Mouse (Mus musculus) ES-Bruce4 (cell line): Measurements from ENCODE around the gene Bet1l. TPM values are rescaled to one million over a fixed set of nuclear protein-coding genes. Genes with fewer than 3 reads are reported as not detected.
A peak's percentile ranks its signal among the peaks of the same experiment; 100 is the strongest.

Source experiments
- H3K27ac ChIP-seq: 2 replicates; pipeline ENCODE4 v1.5.1; 2012; ENCODE audit warnings: low read length, inconsistent platforms; ENCODE audit not compliant: insufficient read depth
- H3K27me3 ChIP-seq: 2 replicates; pipeline ENCODE4 v1.6.1; 2012; ENCODE audit warnings: mild to moderate bottlenecking, low read length, inconsistent platforms; ENCODE audit not compliant: control insufficient read depth, poor library complexity, insufficient read depth, severe bottlenecking
- H3K36me3 ChIP-seq: 2 replicates; pipeline ENCODE4 v1.6.1; 2012; ENCODE audit warnings: inconsistent platforms, mild to moderate bottlenecking, low read length, moderate library complexity; ENCODE audit not compliant: control insufficient read depth, poor library complexity, insufficient read depth, severe bottlenecking
- H3K4me1 ChIP-seq: one replicate; pipeline ENCODE4 v1.8.1; 2011; ENCODE audit warnings: low read length; ENCODE audit not compliant: control insufficient read depth, insufficient read depth
- H3K4me3 ChIP-seq: 2 replicates; pipeline ENCODE4 v1.5.1; 2011; ENCODE audit warnings: low read depth, mild to moderate bottlenecking, low read length
- H3K9ac ChIP-seq: 2 replicates; pipeline ENCODE4 v1.6.1; 2012; ENCODE audit warnings: low read depth, mild to moderate bottlenecking, inconsistent platforms; ENCODE audit not compliant: poor library complexity, severe bottlenecking
- H3K9me3 ChIP-seq: replicated peaks from 2 replicates; pipeline ENCODE4 v1.6.1; 2012; ENCODE audit warnings: mild to moderate bottlenecking, low read length, inconsistent platforms; ENCODE audit not compliant: control insufficient read depth, poor library complexity, insufficient read depth, severe bottlenecking
- CTCF ChIP-seq: IDR thresholded peaks from one replicate; pipeline ENCODE4 v1.8.1; 2011; ENCODE audit warnings: low read depth, low read length
- EP300 ChIP-seq: IDR thresholded peaks from 2 replicates; pipeline ENCODE4 v1.6.1; 2011; ENCODE audit warnings: low read depth, low read length; ENCODE audit not compliant: insufficient read depth
- POLR2A ChIP-seq: IDR thresholded peaks from one replicate; pipeline ENCODE4 v1.8.1; 2011; ENCODE audit warnings: low read length; ENCODE audit not compliant: insufficient read depth
- polyA plus RNA-seq: library from polyadenylated mRNA; stranded (reverse); fragments of >200 nt; gene quantifications from 2 replicates; pipeline ENCODE4 v1.2.4, GENCODE M21; 2011; ENCODE audit warnings: low read depth; ENCODE audit not compliant: missing spikeins, insufficient read depth, insufficient read length

The Bet1l gene
- polyA plus RNA-seq, 1 experiment = 14.0 TPM

GRCm38 (mm10) chr7:140855181-140855580 is 2.2 kb downstream of the Bet1l start:
- Histone ChIP-seq H3K9me3 (no peaks in the 10 kb centered on the region), H3K9ac (peak overlapping the region; percentile 85), H3K27me3 (no peaks in the 10 kb centered on the region), H3K27ac (0 out of 2 replicates have a peak overlapping the region, but pooled peaks have one; percentile 1), H3K4me1 (peaks cover 3% of the 10 kb centered on the region), H3K36me3 (peaks cover 16% of the 10 kb centered on the region), H3K4me3 (peak overlapping the region; percentile 84)
- no peak for TF ChIP-seq POLR2A
- TF ChIP-seq EP300 = no peak
- no peak for TF ChIP-seq CTCF

GRCm38 (mm10) chr7:140854483-140854882 is 2.9 kb downstream of the Bet1l start:
- no peak for TF ChIP-seq EP300
- TF ChIP-seq CTCF = no peak
- TF ChIP-seq POLR2A = no peak
- Histone ChIP-seq H3K4me1 (peaks cover 3% of the 10 kb centered on the region), H3K9me3 (no peaks in the 10 kb centered on the region), H3K9ac (no peak overlapping the region), H3K27ac (no peak overlapping the region), H3K27me3 (no peaks in the 10 kb centered on the region), H3K36me3 (peaks cover 13% of the 10 kb centered on the region; the same call in 1 of the 2 replicates), H3K4me3 (no peak overlapping the region)

GRCm38 (mm10) chr7:140853386-140853785 is 4.0 kb downstream of the Bet1l start:
- Histone ChIP-seq H3K4me3 (no peak overlapping the region), H3K36me3 (peaks cover 10% of the 10 kb centered on the region; the same call in 1 of the 2 replicates), H3K27ac (no peak overlapping the region), H3K9ac (no peak overlapping the region), H3K27me3 (no peaks in the 10 kb centered on the region), H3K4me1 (no peaks in the 10 kb centered on the region), H3K9me3 (no peaks in the 10 kb centered on the region)
- no peak for TF ChIP-seq EP300
- TF ChIP-seq POLR2A = no peak
- TF ChIP-seq CTCF = no peak

- TF ChIP-seq POLR2A = no peak
- no peak for TF ChIP-seq CTCF
- TF ChIP-seq EP300 = no peak
- Histone ChIP-seq H3K9me3 (no peaks in the 10 kb centered on the region), H3K9ac (no peak overlapping the region), H3K4me1 (no peaks in the 10 kb centered on the region), H3K27ac (no peak overlapping the region), H3K4me3 (no peak overlapping the region), H3K27me3 (no peaks in the 10 kb centered on the region), H3K36me3 (peaks cover 10% of the 10 kb centered on the region; the same call in 1 of the 2 replicates)
Observed at GRCm38 (mm10) chr7:140851916-140852315, 5.5 kb downstream of the Bet1l start.

GRCm38 (mm10) chr7:140848591-140848990 is 8.8 kb downstream of the Bet1l start:
- H3K36me3 ChIP-seq = peaks cover 3% of the 10 kb centered on the region; the same call in 1 of the 2 replicates
- H3K27me3 ChIP-seq = no peaks in the 10 kb centered on the region
- no peak overlapping the region for H3K9ac ChIP-seq
- no peak overlapping the region for H3K4me3 ChIP-seq
- H3K4me1 ChIP-seq = peaks cover 7% of the 10 kb centered on the region
- H3K27ac ChIP-seq = no peak overlapping the region
- TF ChIP-seq POLR2A (no peak), EP300 (no peak), CTCF (no peak)
- no peaks in the 10 kb centered on the region for H3K9me3 ChIP-seq

- Histone ChIP-seq H3K27ac (no peak within 1 kb of the TSS), H3K9ac (no peak within 1 kb of the TSS), H3K4me1 (peaks cover 7% of the 10 kb centered on the region), H3K9me3 (no peaks in the 10 kb centered on the region), H3K4me3 (no peak within 1 kb of the TSS), H3K27me3 (no peaks in the 10 kb centered on the region), H3K36me3 (no peaks in the 10 kb centered on the region; the same call in 1 of the 2 replicates)
- TF ChIP-seq EP300 (no peak), POLR2A (no peak)
Observed at GRCm38 (mm10) chr7:140847755-140848580, 9.4 kb downstream of the Bet1l start, which contains the start of gene Odf3. Gene Odf3 (plus strand): TSS chr7:140847805.
